Mouse (Mus musculus): ENCODE measurements at regions not wholly inside any gene's neighbourhood (a gene's known extent, or its start where the extent isn't known, plus 50 kb on each side); places are given as distances from the start of the nearest gene placed in this dataset.

DNA sequence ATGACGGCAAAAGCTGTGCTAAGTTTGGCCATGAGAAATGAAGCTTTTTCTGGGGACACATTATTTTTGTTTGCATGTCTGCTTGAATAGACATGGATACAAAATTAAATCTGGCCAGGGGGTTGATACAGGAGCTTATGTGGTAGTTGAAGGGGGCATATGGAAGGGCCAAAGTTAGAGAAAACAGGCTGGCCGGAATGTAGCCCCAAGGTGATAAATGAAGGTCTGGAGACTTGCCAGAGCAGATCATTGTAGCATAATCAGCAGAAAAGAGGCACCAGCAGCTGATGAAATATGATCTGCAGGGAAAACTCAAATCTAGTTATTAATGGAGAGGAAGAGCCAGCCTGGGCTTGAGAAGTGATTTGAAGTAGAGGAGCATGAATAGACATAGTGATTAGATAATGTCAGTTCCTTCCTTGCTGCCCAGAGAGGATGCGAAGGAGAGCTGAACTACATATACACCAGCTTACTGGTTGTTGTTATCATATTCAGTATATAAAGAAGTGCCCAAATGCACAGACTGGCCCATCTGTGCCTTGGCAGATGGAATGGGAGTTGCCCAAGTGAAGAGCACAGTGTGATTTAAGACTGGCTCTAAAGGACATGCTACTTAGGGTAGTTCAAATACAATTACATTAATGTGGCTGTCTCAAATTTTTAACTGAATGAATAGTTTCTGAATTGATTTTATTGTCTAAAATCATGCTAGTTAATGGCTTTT is 712.3 kb upstream of the Klhl29 start:
- Histone ChIP-seq H3K27ac (ENCODE audit: low read depth, low read length) (no peak overlapping the region), H3K9ac (ENCODE audit: low read length) (no peak overlapping the region), H3K9me3 (ENCODE audit: control insufficient read depth, low read length) (no peaks in the 10 kb centered on the region), H3K4me3 (ENCODE audit: low read depth, low read length) (no peak overlapping the region), H3K36me3 (ENCODE audit: control insufficient read depth, insufficient read depth, low read length) (no peaks in the 10 kb centered on the region), H3K27me3 (ENCODE audit: control insufficient read depth, insufficient read depth, low read length) (no peaks in the 10 kb centered on the region), H3K4me1 (ENCODE audit: control insufficient read depth, insufficient read depth, low read length) (no peaks in the 10 kb centered on the region), H3K4me2 (no peak overlapping the region)
- DNase-seq (ENCODE audit: low spot score, missing footprints) (no peak), ATAC-seq (ENCODE audit: low FRiP score) (no peak)
- WGBS = 83% methylated on average over 3 of the region's 3 CpGs

GRCm38 (mm10) chr12:6087071-6087470 is 711.6 kb upstream of the Klhl29 start:
- no peak for DNase-seq (ENCODE audit: low spot score, missing footprints)

DNA sequence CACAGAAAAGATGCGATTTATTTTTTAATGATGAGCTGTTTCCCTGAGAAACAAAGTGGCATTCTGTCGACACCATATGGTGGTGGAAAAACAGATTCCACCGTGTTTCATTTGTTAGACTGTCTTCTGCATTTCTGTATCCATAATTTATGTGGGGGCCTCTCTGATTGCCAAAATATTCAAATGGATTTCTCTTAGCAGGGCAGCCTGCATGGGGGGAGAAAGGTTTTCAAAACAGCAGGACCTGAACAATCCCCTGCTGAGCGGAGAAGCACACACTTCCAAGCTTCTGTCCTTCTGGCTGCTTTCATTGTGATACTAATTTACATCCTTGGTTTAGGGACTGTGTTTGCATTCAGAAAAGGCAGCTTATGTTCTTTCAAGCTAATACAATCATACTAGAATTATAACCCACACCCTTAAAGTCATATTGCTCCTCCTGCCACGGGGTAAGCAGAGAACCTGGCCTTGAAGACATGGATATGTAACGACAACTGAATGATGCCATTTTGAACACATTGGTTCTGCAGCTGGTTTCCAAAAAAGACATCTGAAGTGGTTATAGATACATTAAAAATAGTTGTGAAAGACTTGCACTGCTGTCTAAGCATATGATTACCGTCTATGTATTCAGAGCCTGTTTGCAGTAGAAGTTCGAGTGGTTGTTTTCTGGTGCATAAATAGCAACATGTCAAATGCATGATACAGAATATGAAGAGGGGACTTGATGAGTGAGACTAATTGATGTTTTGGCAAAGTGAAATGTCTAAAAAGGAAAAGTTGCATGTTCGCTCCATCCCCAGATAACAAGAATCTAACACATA is 671.6 kb upstream of the Klhl29 start:
- no peaks in the 10 kb centered on the region; the same call in 1 of the 2 replicates for H3K4me1 ChIP-seq (ENCODE audit: control insufficient read depth, insufficient read depth, low read length)
- no peak overlapping the region for H3K9ac ChIP-seq (ENCODE audit: low read length)
- H3K27me3 ChIP-seq (ENCODE audit: control insufficient read depth, insufficient read depth, low read length) = no peaks in the 10 kb centered on the region
- 59% methylated on average over 9 of the region's 9 CpGs for WGBS
- H3K4me3 ChIP-seq (ENCODE audit: low read depth, low read length) = no peak overlapping the region
- no peak overlapping the region for H3K4me2 ChIP-seq
- H3K36me3 ChIP-seq (ENCODE audit: control insufficient read depth, insufficient read depth, low read length) = no peaks in the 10 kb centered on the region
- no peak overlapping the region for H3K27ac ChIP-seq (ENCODE audit: low read depth, low read length)
- ATAC-seq (ENCODE audit: low FRiP score) = peak; percentile 69
- no peaks in the 10 kb centered on the region for H3K9me3 ChIP-seq (ENCODE audit: control insufficient read depth, low read length)
- DNase-seq (ENCODE audit: low spot score, missing footprints) = no peak

More at GRCm38 (mm10) chr12:6087071-6087470, 711.6 kb upstream of the Klhl29 start:
- H3K4me2 ChIP-seq = no peak overlapping the region
- no peak overlapping the region for H3K4me3 ChIP-seq (ENCODE audit: low read depth, low read length)
- no peak overlapping the region for H3K9ac ChIP-seq (ENCODE audit: low read length)
- H3K27ac ChIP-seq (ENCODE audit: low read depth, low read length) = no peak overlapping the region
- no peaks in the 10 kb centered on the region for H3K9me3 ChIP-seq (ENCODE audit: control insufficient read depth, low read length)
- no peak for ATAC-seq (ENCODE audit: low FRiP score)
- H3K27me3 ChIP-seq (ENCODE audit: control insufficient read depth, insufficient read depth, low read length) = no peaks in the 10 kb centered on the region
- 68% methylated on average over 2 of the region's 2 CpGs for WGBS
- H3K36me3 ChIP-seq (ENCODE audit: control insufficient read depth, insufficient read depth, low read length) = no peaks in the 10 kb centered on the region
- H3K4me1 ChIP-seq (ENCODE audit: control insufficient read depth, insufficient read depth, low read length) = no peaks in the 10 kb centered on the region

DNA sequence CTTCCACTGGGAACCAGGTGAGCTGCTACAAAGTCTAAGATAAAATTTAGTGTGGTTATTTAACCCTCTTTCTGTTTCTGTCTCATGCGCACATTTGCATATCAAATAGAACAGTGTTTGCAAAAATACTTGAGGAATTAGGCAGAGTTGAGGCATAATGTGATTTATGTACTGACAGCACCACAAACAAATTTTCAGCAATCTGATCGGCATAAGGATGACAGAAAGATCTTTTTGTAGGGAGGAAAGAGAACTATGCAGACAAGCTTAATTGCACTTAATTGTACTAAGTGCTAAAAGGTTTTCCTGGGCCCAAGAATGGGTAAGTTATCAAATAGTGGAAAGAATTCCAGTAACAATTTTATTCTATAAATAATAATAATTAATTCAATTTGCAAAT is 670.6 kb upstream of the Klhl29 start:
- Histone ChIP-seq H3K9me3 (ENCODE audit: control insufficient read depth, low read length) (no peaks in the 10 kb centered on the region), H3K9ac (ENCODE audit: low read length) (no peak overlapping the region), H3K4me2 (no peak overlapping the region), H3K36me3 (ENCODE audit: control insufficient read depth, insufficient read depth, low read length) (no peaks in the 10 kb centered on the region), H3K4me1 (ENCODE audit: control insufficient read depth, insufficient read depth, low read length) (no peaks in the 10 kb centered on the region; the same call in 1 of the 2 replicates), H3K27ac (ENCODE audit: low read depth, low read length) (no peak overlapping the region), H3K27me3 (ENCODE audit: control insufficient read depth, insufficient read depth, low read length) (no peaks in the 10 kb centered on the region), H3K4me3 (ENCODE audit: low read depth, low read length) (no peak overlapping the region)
- no peak for DNase-seq (ENCODE audit: low spot score, missing footprints)
- ATAC-seq (ENCODE audit: low FRiP score) = no peak
- 91% methylated on average over 2 of the region's 2 CpGs for WGBS

DNA sequence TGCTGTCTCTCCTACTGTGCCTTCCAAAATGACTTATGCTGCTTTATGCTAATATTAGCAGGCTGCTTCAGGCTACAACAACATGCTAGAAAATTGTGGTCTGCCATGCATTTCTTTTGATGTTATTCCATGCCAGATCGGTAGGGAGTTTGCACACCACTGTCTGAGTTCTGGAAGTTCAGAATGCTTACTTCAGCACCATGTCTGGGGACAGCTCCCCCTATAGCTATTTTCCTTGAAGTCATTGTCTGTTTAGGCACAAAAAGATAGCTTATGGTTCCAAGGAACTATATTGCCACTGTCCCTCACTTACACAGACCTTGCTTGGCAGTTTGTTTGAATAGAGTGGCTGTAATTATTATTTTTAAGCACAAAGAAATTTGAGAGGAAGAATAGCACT is 666.8 kb upstream of the Klhl29 start:
- no peaks in the 10 kb centered on the region for H3K9me3 ChIP-seq (ENCODE audit: control insufficient read depth, low read length)
- no peak for ATAC-seq (ENCODE audit: low FRiP score)
- WGBS = 45% methylated on average over 1 of the region's 1 CpGs
- H3K4me2 ChIP-seq = no peak overlapping the region
- no peaks in the 10 kb centered on the region for H3K27me3 ChIP-seq (ENCODE audit: control insufficient read depth, insufficient read depth, low read length)
- DNase-seq (ENCODE audit: low spot score, missing footprints) = peak; percentile 89
- no peak overlapping the region for H3K4me3 ChIP-seq (ENCODE audit: low read depth, low read length)
- no peaks in the 10 kb centered on the region for H3K36me3 ChIP-seq (ENCODE audit: control insufficient read depth, insufficient read depth, low read length)
- H3K4me1 ChIP-seq (ENCODE audit: control insufficient read depth, insufficient read depth, low read length) = no peaks in the 10 kb centered on the region; the same call in 1 of the 2 replicates
- no peak overlapping the region for H3K27ac ChIP-seq (ENCODE audit: low read depth, low read length)
- H3K9ac ChIP-seq (ENCODE audit: low read length) = no peak overlapping the region

DNA sequence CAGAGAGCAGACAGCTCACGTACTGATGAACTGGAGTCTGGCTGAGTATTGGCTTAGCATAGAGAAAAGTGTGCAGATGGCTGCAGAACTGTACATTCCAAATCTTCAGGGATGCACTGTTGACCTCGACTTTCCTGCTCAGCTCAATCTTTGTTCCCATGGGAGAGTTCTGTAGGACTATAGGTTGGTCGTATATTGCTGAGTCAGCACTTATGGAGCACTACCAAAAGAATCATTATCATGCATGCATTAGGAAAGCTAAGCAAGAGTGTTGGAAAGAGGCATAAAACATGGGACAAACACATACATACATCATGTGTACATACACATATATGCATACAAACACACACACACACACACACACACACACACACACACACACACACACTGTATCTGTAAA is 648.6 kb upstream of the Klhl29 start:
- DNase-seq (ENCODE audit: low spot score, missing footprints) (no peak), ATAC-seq (ENCODE audit: low FRiP score) (no peak)
- WGBS = 78% methylated on average over 3 of the region's 3 CpGs
- Histone ChIP-seq H3K4me3 (ENCODE audit: low read depth, low read length) (no peak overlapping the region), H3K4me1 (ENCODE audit: control insufficient read depth, insufficient read depth, low read length) (no peaks in the 10 kb centered on the region), H3K4me2 (no peak overlapping the region), H3K9me3 (ENCODE audit: control insufficient read depth, low read length) (no peaks in the 10 kb centered on the region), H3K36me3 (ENCODE audit: control insufficient read depth, insufficient read depth, low read length) (no peaks in the 10 kb centered on the region), H3K27ac (ENCODE audit: low read depth, low read length) (no peak overlapping the region), H3K27me3 (ENCODE audit: control insufficient read depth, insufficient read depth, low read length) (no peaks in the 10 kb centered on the region), H3K9ac (ENCODE audit: low read length) (no peak overlapping the region)

DNA sequence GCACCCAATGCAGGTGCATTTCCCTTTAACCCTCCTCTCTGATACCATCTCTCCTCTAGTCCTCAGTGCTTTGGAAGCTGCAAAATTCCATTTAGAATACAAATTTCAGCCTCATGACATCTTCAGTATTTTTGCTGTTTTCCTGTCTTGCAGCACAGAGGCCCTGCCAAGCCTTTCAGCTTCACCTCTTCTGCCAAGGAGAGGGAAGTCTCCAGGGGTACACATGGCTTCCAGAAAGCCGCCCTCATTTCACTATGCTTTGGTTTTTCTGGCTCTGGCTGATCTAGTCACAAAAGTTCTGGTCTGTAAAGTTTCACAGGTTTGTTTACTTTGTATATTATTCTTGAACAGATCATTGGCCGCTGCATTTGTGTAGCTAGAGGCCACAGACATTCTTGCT is 647.0 kb upstream of the Klhl29 start:
- no peak for DNase-seq (ENCODE audit: low spot score, missing footprints)
- Histone ChIP-seq H3K4me3 (ENCODE audit: low read depth, low read length) (no peak overlapping the region), H3K27me3 (ENCODE audit: control insufficient read depth, insufficient read depth, low read length) (no peaks in the 10 kb centered on the region), H3K9me3 (ENCODE audit: control insufficient read depth, low read length) (no peaks in the 10 kb centered on the region), H3K4me2 (no peak overlapping the region), H3K27ac (ENCODE audit: low read depth, low read length) (no peak overlapping the region), H3K4me1 (ENCODE audit: control insufficient read depth, insufficient read depth, low read length) (no peaks in the 10 kb centered on the region), H3K36me3 (ENCODE audit: control insufficient read depth, insufficient read depth, low read length) (no peaks in the 10 kb centered on the region), H3K9ac (ENCODE audit: low read length) (no peak overlapping the region)
- 73% methylated on average over 2 of the region's 2 CpGs for WGBS
- no peak for ATAC-seq (ENCODE audit: low FRiP score)

GRCm38 (mm10) chr12:6000961-6001360 is 625.5 kb upstream of the Klhl29 start:
- WGBS = 76% methylated on average over 3 of the region's 3 CpGs
- H3K27me3 ChIP-seq (ENCODE audit: control insufficient read depth, insufficient read depth, low read length) = no peaks in the 10 kb centered on the region
- no peak overlapping the region for H3K4me2 ChIP-seq
- no peak for ATAC-seq (ENCODE audit: low FRiP score)
- no peaks in the 10 kb centered on the region for H3K36me3 ChIP-seq (ENCODE audit: control insufficient read depth, insufficient read depth, low read length)
- no peak overlapping the region for H3K9ac ChIP-seq (ENCODE audit: low read length)
- no peak overlapping the region for H3K4me3 ChIP-seq (ENCODE audit: low read depth, low read length)
- no peaks in the 10 kb centered on the region for H3K4me1 ChIP-seq (ENCODE audit: control insufficient read depth, insufficient read depth, low read length)
- H3K9me3 ChIP-seq (ENCODE audit: control insufficient read depth, low read length) = no peaks in the 10 kb centered on the region
- DNase-seq (ENCODE audit: low spot score, missing footprints) = no peak
- no peak overlapping the region for H3K27ac ChIP-seq (ENCODE audit: low read depth, low read length)

- no peak overlapping the region for H3K9ac ChIP-seq (ENCODE audit: low read length)
- no peak overlapping the region for H3K4me2 ChIP-seq
- no peak overlapping the region for H3K27ac ChIP-seq (ENCODE audit: low read depth, low read length)
- no peaks in the 10 kb centered on the region for H3K9me3 ChIP-seq (ENCODE audit: control insufficient read depth, low read length)
- H3K4me1 ChIP-seq (ENCODE audit: control insufficient read depth, insufficient read depth, low read length) = no peaks in the 10 kb centered on the region
- 88% methylated on average over 5 of the region's 5 CpGs for WGBS
- H3K4me3 ChIP-seq (ENCODE audit: low read depth, low read length) = no peak overlapping the region
- no peak for ATAC-seq (ENCODE audit: low FRiP score)
- H3K36me3 ChIP-seq (ENCODE audit: control insufficient read depth, insufficient read depth, low read length) = no peaks in the 10 kb centered on the region
- DNase-seq (ENCODE audit: low spot score, missing footprints) = no peak
- H3K27me3 ChIP-seq (ENCODE audit: control insufficient read depth, insufficient read depth, low read length) = no peaks in the 10 kb centered on the region
These were observed 621.9 kb upstream of the Klhl29 start for GRCm38 (mm10) chr12:5997366-5997765.
